Comparison of ENCODE assay signal across 8 mouse cellular contexts in the genomic region with DNA sequence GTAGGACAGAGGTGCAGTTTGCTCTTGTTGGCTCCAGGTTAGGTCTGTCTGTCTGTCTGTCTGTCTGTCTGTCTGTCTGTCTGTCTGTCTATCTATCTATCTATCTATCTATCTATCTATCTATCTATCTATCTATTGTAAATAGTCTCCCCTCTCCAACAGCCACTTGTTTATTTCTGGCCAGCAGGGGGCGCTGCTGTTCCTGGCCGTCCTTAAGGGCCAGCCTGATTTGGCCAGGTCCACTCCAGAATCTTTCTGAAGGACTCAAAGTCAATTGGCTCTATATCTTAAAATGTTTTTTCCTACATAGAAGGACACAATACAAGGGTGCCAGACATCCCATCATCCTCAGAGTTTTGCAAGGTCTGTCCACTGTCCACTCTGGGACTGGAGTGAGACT. TPM values are rescaled to one million over a fixed set of nuclear protein-coding genes. Genes with fewer than 3 reads are reported as not detected.
DNase-seq lines count a peak whose midpoint lies in the region; ATAC-seq and TF ChIP-seq lines count a peak whose summit lies in the region.

No protein-coding gene starts in this region.

- no peak overlapping the region for H3K4me2 ChIP-seq in hindbrain, embryonic 11.5 days (replicated peaks; ENCODE audit: low read depth, low read length)
- H3K4me2 ChIP-seq in hindbrain, embryonic 12.5 days (replicated peaks), result no peak overlapping the region
- H3K4me2 ChIP-seq in neural tube, embryonic 11.5 days (ENCODE audit: low read depth), result no peak overlapping the region

- 7% methylated on average over 2 of the region's 2 CpGs for WGBS in hindbrain, embryonic 11.5 days
- 2% methylated on average over 2 of the region's 2 CpGs for WGBS in hindbrain, embryonic 12.5 days
- 3% methylated on average over 2 of the region's 2 CpGs for WGBS in neural tube, embryonic 11.5 days

- no peaks in the 10 kb centered on the region for H3K36me3 ChIP-seq in hindbrain, embryonic 11.5 days (ENCODE audit: control insufficient read depth, insufficient read depth, low read length)
- H3K36me3 ChIP-seq in hindbrain, embryonic 12.5 days, result no peaks in the 10 kb centered on the region
- H3K36me3 ChIP-seq in neural tube, embryonic 11.5 days (ENCODE audit: control insufficient read depth, insufficient read depth, low read length), result no peaks in the 10 kb centered on the region

- no peak overlapping the region for H3K27ac ChIP-seq in hindbrain, embryonic 11.5 days (ENCODE audit: low read depth, low read length)
- H3K27ac ChIP-seq in hindbrain, embryonic 12.5 days, result no peak overlapping the region
- H3K27ac ChIP-seq in embryonic fibroblast, embryonic 13.5 days (ENCODE audit: insufficient read depth, low read length), result no peak overlapping the region
- no peak overlapping the region for H3K27ac ChIP-seq in neural tube, embryonic 11.5 days (ENCODE audit: low read depth, low read length)

- H3K4me1 ChIP-seq in hindbrain, embryonic 11.5 days (replicated peaks; ENCODE audit: control insufficient read depth, insufficient read depth, low read length), result no peaks in the 10 kb centered on the region
- H3K4me1 ChIP-seq in hindbrain, embryonic 12.5 days, result 0 out of 2 replicates have a peak, but pooled peaks cover 7% of the 10 kb centered on the region
- H3K4me1 ChIP-seq in embryonic fibroblast, embryonic 13.5 days (ENCODE audit: control insufficient read depth, insufficient read depth, low read length), result no peaks in the 10 kb centered on the region
- no peaks in the 10 kb centered on the region for H3K4me1 ChIP-seq in neural tube, embryonic 11.5 days (ENCODE audit: control insufficient read depth, insufficient read depth, low read length)

- H3K27me3 ChIP-seq in hindbrain, embryonic 11.5 days (ENCODE audit: control insufficient read depth, insufficient read depth, low read length), result no peaks in the 10 kb centered on the region
- no peaks in the 10 kb centered on the region for H3K27me3 ChIP-seq in hindbrain, embryonic 12.5 days
- no peaks in the 10 kb centered on the region for H3K27me3 ChIP-seq in neural tube, embryonic 11.5 days (ENCODE audit: control insufficient read depth, insufficient read depth, low read length)

- no peak overlapping the region for H3K4me3 ChIP-seq in hindbrain, embryonic 11.5 days (ENCODE audit: low read depth, low read length)
- H3K4me3 ChIP-seq in hindbrain, embryonic 12.5 days, result no peak overlapping the region
- H3K4me3 ChIP-seq in embryonic fibroblast, embryonic 13.5 days (ENCODE audit: insufficient read depth, low read length), result no peak overlapping the region
- H3K4me3 ChIP-seq in neural tube, embryonic 11.5 days (ENCODE audit: low read depth, low read length), result no peak overlapping the region

- no peak for TF ChIP-seq POLR2A in embryonic fibroblast, embryonic 13.5 days (IDR thresholded peaks at IDR 0.05; ENCODE audit: low read depth, low read length)

- peak; percentile 81 for DNase-seq in hindbrain, embryonic 11.5 days (ENCODE audit: low spot score)
- DNase-seq in CD8-positive naive resting alpha-beta T cell, adult 2 months (ENCODE audit: low read depth in 2 of 2, low spot score in 2 of 2), result peak; percentile 7 to 14
- DNase-seq in adrenal gland, postnatal 4 days (ENCODE audit: low spot score in 2 of 2), result peak; percentile 55 to 57
- peak; percentile 26 to 35 for DNase-seq in left cerebral cortex, postnatal 36 days (ENCODE audit: low spot score in 2 of 2)
- peak; percentile 67 for DNase-seq in neural tube, embryonic 11.5 days (ENCODE audit: low spot score)
- DNase-seq in urinary bladder, postnatal 25 days (ENCODE audit: low spot score), result peak; percentile 77

- H3K9ac ChIP-seq in hindbrain, embryonic 11.5 days (ENCODE audit: low read depth, low read length), result no peak overlapping the region
- H3K9ac ChIP-seq in hindbrain, embryonic 12.5 days, result no peak overlapping the region
- no peak overlapping the region for H3K9ac ChIP-seq in neural tube, embryonic 11.5 days (ENCODE audit: low read length)

- intact Hi-C loops in left cerebral cortex, postnatal 36 days (cut with DNase I), result loop anchor here (2.0 kb wide), 1 partner anchor 60 kb away; no protein-coding TSS in a partner anchor

- H3K9me3 ChIP-seq in hindbrain, embryonic 11.5 days (ENCODE audit: control insufficient read depth, low read length), result no peaks in the 10 kb centered on the region
- H3K9me3 ChIP-seq in hindbrain, embryonic 12.5 days (replicated peaks), result no peaks in the 10 kb centered on the region
- no peaks in the 10 kb centered on the region for H3K9me3 ChIP-seq in neural tube, embryonic 11.5 days (ENCODE audit: control insufficient read depth, low read length)

- ATAC-seq in hindbrain, embryonic 11.5 days (ENCODE audit: low FRiP score), result no peak
- no peak for ATAC-seq in hindbrain, embryonic 12.5 days (ENCODE audit: low FRiP score)
- ATAC-seq in neural tube, embryonic 11.5 days (ENCODE audit: insufficient read depth, low FRiP score, low TSS enrichment), result no peak

- TF ChIP-seq CTCF in embryonic fibroblast, embryonic 13.5 days (IDR thresholded peaks at IDR 0.05; ENCODE audit: borderline replicate concordance, insufficient read depth, low read length), result peak; percentile 35; the same call in 1 of the 2 replicates

RNA-seq across cellular contexts. Expression of a gene that starts 25.8 kb away (rescaled TPM):
- 0.32 and 0.66 TPM in 2 replicates for polyA plus RNA-seq in hindbrain, embryonic 11.5 days (2014; fragmentation: Nextera tagmentation; extraction: Ambion mirVana)
- 0.13 and 0.29 TPM in 2 replicates for polyA plus RNA-seq in hindbrain, embryonic 12.5 days (2016; fragmentation: Nextera tagmentation; extraction: Ambion mirVana)
- total RNA-seq in adrenal gland, postnatal 4 days (2021), result under 1 TPM in 1 of 2 experiments, not detected in 1; 0.34 TPM
- not detected in 2 replicates for polyA plus RNA-seq in embryonic fibroblast, embryonic 13.5 days (2011; ENCODE audit: insufficient read length, low read depth, missing spikeins)
- total RNA-seq in left cerebral cortex, postnatal 36 days (2021), result not detected
- polyA plus RNA-seq in neural tube, embryonic 11.5 days (2014; fragmentation: Nextera tagmentation; extraction: Ambion mirVana), result 0.15 and 0.54 TPM in 2 replicates

Comparison
In these comparisons a context has a peak if more than half of its experiments do, and no peak if none do; other contexts are left out.
1. DNase-seq: peak in every context shown above with its lines; median percentile 81 in hindbrain, embryonic 11.5 days; 77 in urinary bladder, postnatal 25 days; 67 in neural tube, embryonic 11.5 days; 56 in adrenal gland, postnatal 4 days; 30 in left cerebral cortex, postnatal 36 days; 10 in CD8-positive naive resting alpha-beta T cell, adult 2 months.